Mouse (Mus musculus): ENCODE results near the gene Mphosph9. TPM values are rescaled to one million over a fixed set of nuclear protein-coding genes. Genes with fewer than 3 reads are reported as not detected.

The Mphosph9 gene
- 18.9 and 21.7 TPM in 2 replicates for polyA plus RNA-seq (2011; ENCODE audit: insufficient read depth, insufficient read length, low read depth, missing spikeins)

GRCm38 (mm10) chr5:124327510-124328364 is at the start of gene Mphosph9, which contains the start of gene 2810006K23Rik:
Gene Mphosph9 (minus strand): TSS chr5:124327972.
Gene 2810006K23Rik (plus strand): TSS chr5:124328089.
- Histone ChIP-seq H3K36me3 (ENCODE audit: control insufficient read depth, insufficient read depth, low read length, poor library complexity, severe bottlenecking) (no peaks in the 10 kb centered on the region; the same call in 1 of the 2 replicates), H3K27me3 (ENCODE audit: control insufficient read depth, insufficient read depth, low read length, poor library complexity, severe bottlenecking) (no peaks in the 10 kb centered on the region), H3K9me3 (replicated peaks; ENCODE audit: control insufficient read depth, insufficient read depth, low read length, poor library complexity, severe bottlenecking) (no peaks in the 10 kb centered on the region), H3K9ac (ENCODE audit: low read depth, poor library complexity, severe bottlenecking) (peak within 1 kb of the TSS; percentile 64), H3K27ac (ENCODE audit: insufficient read depth, low read length) (peak within 1 kb of the TSS; percentile 63), H3K4me1 (ENCODE audit: control insufficient read depth, insufficient read depth, low read length) (no peaks in the 10 kb centered on the region), H3K4me3 (ENCODE audit: low read depth, low read length) (peak within 1 kb of the TSS; percentile 88)
- TF ChIP-seq EP300 (IDR thresholded peaks at IDR 0.05; ENCODE audit: insufficient read depth, low read depth, low read length) (no peak), CTCF (IDR thresholded peaks at IDR 0.05; ENCODE audit: low read depth, low read length) (no peak), POLR2A (IDR thresholded peaks at IDR 0.05; ENCODE audit: insufficient read depth, low read length) (peak; percentile 100)

- no peak for TF ChIP-seq EP300 (IDR thresholded peaks at IDR 0.05; ENCODE audit: insufficient read depth, low read depth, low read length)
- TF ChIP-seq CTCF (IDR thresholded peaks at IDR 0.05; ENCODE audit: low read depth, low read length), result no peak
- TF ChIP-seq POLR2A (IDR thresholded peaks at IDR 0.05; ENCODE audit: insufficient read depth, low read length), result no peak
- H3K4me1 ChIP-seq (ENCODE audit: control insufficient read depth, insufficient read depth, low read length), result no peaks in the 10 kb centered on the region
- no peak overlapping the region for H3K9ac ChIP-seq (ENCODE audit: low read depth, poor library complexity, severe bottlenecking)
- no peaks in the 10 kb centered on the region for H3K9me3 ChIP-seq (replicated peaks; ENCODE audit: control insufficient read depth, insufficient read depth, low read length, poor library complexity, severe bottlenecking)
- H3K27me3 ChIP-seq (ENCODE audit: control insufficient read depth, insufficient read depth, low read length, poor library complexity, severe bottlenecking), result no peaks in the 10 kb centered on the region
- H3K27ac ChIP-seq (ENCODE audit: insufficient read depth, low read length), result 0 out of 2 replicates have a peak overlapping the region, but pooled peaks have one; percentile 1
- H3K36me3 ChIP-seq (ENCODE audit: control insufficient read depth, insufficient read depth, low read length, poor library complexity, severe bottlenecking), result peaks cover 84% of the 10 kb centered on the region
- no peak overlapping the region for H3K4me3 ChIP-seq (ENCODE audit: low read depth, low read length)
Observed at GRCm38 (mm10) chr5:124377149-124377548, 49.4 kb upstream of the Mphosph9 start.

DNA sequence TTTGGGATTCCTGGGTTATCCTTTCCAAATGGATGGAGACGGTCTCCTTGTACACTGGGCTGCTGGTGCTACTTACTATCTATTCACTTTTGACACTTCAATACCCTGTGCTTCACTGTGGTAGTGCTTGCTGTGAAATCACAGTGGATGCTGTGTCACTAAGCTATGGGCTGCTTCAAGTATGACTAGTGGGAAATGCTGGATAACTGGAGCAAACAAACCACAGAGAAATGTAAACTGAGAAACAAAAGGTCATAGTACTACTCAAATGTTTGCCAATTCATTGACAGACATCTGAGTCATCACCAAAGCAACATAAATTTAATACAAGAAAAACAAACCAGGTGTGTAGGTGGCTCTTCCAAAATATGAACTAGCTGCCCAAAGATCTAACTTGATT is 48.6 kb upstream of the Mphosph9 start:
- Histone ChIP-seq H3K9me3 (replicated peaks; ENCODE audit: control insufficient read depth, insufficient read depth, low read length, poor library complexity, severe bottlenecking) (no peaks in the 10 kb centered on the region), H3K36me3 (ENCODE audit: control insufficient read depth, insufficient read depth, low read length, poor library complexity, severe bottlenecking) (peaks cover 78% of the 10 kb centered on the region)
- TF ChIP-seq EP300 (IDR thresholded peaks at IDR 0.05; ENCODE audit: insufficient read depth, low read depth, low read length) (no peak), POLR2A (IDR thresholded peaks at IDR 0.05; ENCODE audit: insufficient read depth, low read length) (no peak), CTCF (IDR thresholded peaks at IDR 0.05; ENCODE audit: low read depth, low read length) (no peak)

GRCm38 (mm10) chr5:124374298-124374697 is 46.5 kb upstream of the Mphosph9 start:
- H3K9ac ChIP-seq (ENCODE audit: low read depth, poor library complexity, severe bottlenecking), result no peak overlapping the region
- H3K36me3 ChIP-seq (ENCODE audit: control insufficient read depth, insufficient read depth, low read length, poor library complexity, severe bottlenecking), result peaks cover 79% of the 10 kb centered on the region

More for the DNA sequence above, 48.6 kb upstream of the Mphosph9 start:
- Histone ChIP-seq H3K9ac (ENCODE audit: low read depth, poor library complexity, severe bottlenecking) (no peak overlapping the region), H3K27ac (ENCODE audit: insufficient read depth, low read length) (0 out of 2 replicates have a peak overlapping the region, but pooled peaks have one; percentile 1), H3K4me3 (ENCODE audit: low read depth, low read length) (no peak overlapping the region), H3K27me3 (ENCODE audit: control insufficient read depth, insufficient read depth, low read length, poor library complexity, severe bottlenecking) (no peaks in the 10 kb centered on the region), H3K4me1 (ENCODE audit: control insufficient read depth, insufficient read depth, low read length) (no peaks in the 10 kb centered on the region)

DNA sequence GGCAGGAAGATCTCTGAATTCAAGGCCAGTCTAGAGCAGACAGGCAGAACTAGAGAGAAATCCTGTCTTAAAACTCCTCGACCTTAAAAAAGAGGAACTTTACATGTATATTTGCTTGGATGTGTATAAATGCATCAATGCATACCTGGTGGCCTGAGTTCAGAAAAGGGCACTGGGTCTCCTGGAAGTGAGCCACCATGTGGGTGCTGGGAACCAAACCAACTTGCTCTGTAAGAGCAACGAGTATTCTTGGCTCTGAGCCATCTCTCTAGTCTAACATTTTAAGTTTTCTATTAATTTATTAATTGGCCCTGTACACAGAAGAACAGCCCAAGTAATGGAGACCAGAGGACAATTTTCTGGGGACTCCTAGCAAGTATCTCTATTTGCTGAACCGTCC is 38.9 kb upstream of the Mphosph9 start:
- no peaks in the 10 kb centered on the region for H3K9me3 ChIP-seq (replicated peaks; ENCODE audit: control insufficient read depth, insufficient read depth, low read length, poor library complexity, severe bottlenecking)
- H3K27me3 ChIP-seq (ENCODE audit: control insufficient read depth, insufficient read depth, low read length, poor library complexity, severe bottlenecking), result no peaks in the 10 kb centered on the region
- H3K9ac ChIP-seq (ENCODE audit: low read depth, poor library complexity, severe bottlenecking), result no peak overlapping the region
- H3K36me3 ChIP-seq (ENCODE audit: control insufficient read depth, insufficient read depth, low read length, poor library complexity, severe bottlenecking), result peaks cover 24% of the 10 kb centered on the region
- no peak overlapping the region for H3K27ac ChIP-seq (ENCODE audit: insufficient read depth, low read length)
- no peaks in the 10 kb centered on the region for H3K4me1 ChIP-seq (ENCODE audit: control insufficient read depth, insufficient read depth, low read length)
- TF ChIP-seq CTCF (IDR thresholded peaks at IDR 0.05; ENCODE audit: low read depth, low read length) (no peak), POLR2A (IDR thresholded peaks at IDR 0.05; ENCODE audit: insufficient read depth, low read length) (no peak), EP300 (IDR thresholded peaks at IDR 0.05; ENCODE audit: insufficient read depth, low read depth, low read length) (no peak)
- H3K4me3 ChIP-seq (ENCODE audit: low read depth, low read length), result no peak overlapping the region

More at GRCm38 (mm10) chr5:124374298-124374697, 46.5 kb upstream of the Mphosph9 start:
- H3K27ac ChIP-seq (ENCODE audit: insufficient read depth, low read length), result no peak overlapping the region
- H3K4me3 ChIP-seq (ENCODE audit: low read depth, low read length), result no peak overlapping the region
- no peaks in the 10 kb centered on the region for H3K9me3 ChIP-seq (replicated peaks; ENCODE audit: control insufficient read depth, insufficient read depth, low read length, poor library complexity, severe bottlenecking)
- TF ChIP-seq CTCF (IDR thresholded peaks at IDR 0.05; ENCODE audit: low read depth, low read length) (no peak), EP300 (IDR thresholded peaks at IDR 0.05; ENCODE audit: insufficient read depth, low read depth, low read length) (no peak), POLR2A (IDR thresholded peaks at IDR 0.05; ENCODE audit: insufficient read depth, low read length) (no peak)
- H3K4me1 ChIP-seq (ENCODE audit: control insufficient read depth, insufficient read depth, low read length), result no peaks in the 10 kb centered on the region
- no peaks in the 10 kb centered on the region for H3K27me3 ChIP-seq (ENCODE audit: control insufficient read depth, insufficient read depth, low read length, poor library complexity, severe bottlenecking)

DNA sequence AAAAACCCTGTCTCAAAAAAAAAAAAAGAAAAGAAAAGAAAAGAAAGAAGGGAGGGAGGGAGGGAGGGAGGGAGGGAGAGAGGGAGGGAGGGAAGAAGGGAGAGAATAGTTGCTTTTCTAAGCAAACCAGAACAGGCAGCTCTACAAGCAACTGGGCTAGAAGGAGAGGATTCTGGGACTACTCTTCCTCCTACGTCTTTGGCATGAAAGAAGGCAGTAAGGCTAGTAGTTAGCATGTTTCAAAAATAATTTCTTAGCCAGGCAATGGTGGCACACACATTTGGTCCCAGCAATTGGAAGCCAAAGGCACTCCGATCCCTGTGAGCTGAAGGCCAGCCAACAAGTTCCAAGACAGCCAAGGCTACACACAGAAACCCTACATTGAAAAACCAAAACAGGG is 38.0 kb upstream of the Mphosph9 start:
- no peaks in the 10 kb centered on the region for H3K27me3 ChIP-seq (ENCODE audit: control insufficient read depth, insufficient read depth, low read length, poor library complexity, severe bottlenecking)
- TF ChIP-seq EP300 (IDR thresholded peaks at IDR 0.05; ENCODE audit: insufficient read depth, low read depth, low read length), result no peak
- TF ChIP-seq CTCF (IDR thresholded peaks at IDR 0.05; ENCODE audit: low read depth, low read length), result no peak
- no peak for TF ChIP-seq POLR2A (IDR thresholded peaks at IDR 0.05; ENCODE audit: insufficient read depth, low read length)
- no peak overlapping the region for H3K27ac ChIP-seq (ENCODE audit: insufficient read depth, low read length)

More for the DNA sequence above, 38.0 kb upstream of the Mphosph9 start:
- Histone ChIP-seq H3K36me3 (ENCODE audit: control insufficient read depth, insufficient read depth, low read length, poor library complexity, severe bottlenecking) (peaks cover 17% of the 10 kb centered on the region), H3K9ac (ENCODE audit: low read depth, poor library complexity, severe bottlenecking) (no peak overlapping the region), H3K4me1 (ENCODE audit: control insufficient read depth, insufficient read depth, low read length) (no peaks in the 10 kb centered on the region), H3K4me3 (ENCODE audit: low read depth, low read length) (no peak overlapping the region), H3K9me3 (replicated peaks; ENCODE audit: control insufficient read depth, insufficient read depth, low read length, poor library complexity, severe bottlenecking) (no peaks in the 10 kb centered on the region)

Data from ES-Bruce4 (cell line).